Mouse (Mus musculus): ENCODE measurements around the gene 3110082I17Rik. TPM values are rescaled to one million over a fixed set of nuclear protein-coding genes. Genes with fewer than 3 reads are reported as not detected.

The 3110082I17Rik gene
- total and polyA plus RNA-seq, 3 experiments: 16.4 to 48.6 (median 18.8) TPM

GRCm38 (mm10) chr5:139449161-139449791, 11.1 kb downstream of the 3110082I17Rik start:
- 0 out of 2 replicates have a peak, but pooled peaks cover 2% of the 10 kb centered on the region for H3K4me1 ChIP-seq (ENCODE audit: insufficient read depth, low read depth, low read length)
- ATAC-seq (ENCODE audit: extremely low read depth, insufficient number of reproducible peaks, low FRiP score, poor library complexity, severe bottlenecking) (no peak), DNase-seq (ENCODE audit: low spot score) (no peak)

GRCm38 (mm10) chr5:139448025-139448424, 12.3 kb downstream of the 3110082I17Rik start:
- Histone ChIP-seq H3K9me3 (replicated peaks) (no peaks in the 10 kb centered on the region), H3K4me1 (ENCODE audit: insufficient read depth, low read depth, low read length) (0 out of 2 replicates have a peak, but pooled peaks cover 2% of the 10 kb centered on the region), H3K4me3 (ENCODE audit: low read depth, low read length) (no peak overlapping the region), H3K36me3 (replicated peaks) (peaks cover 78% of the 10 kb centered on the region), H3K27me3 (ENCODE audit: insufficient read depth, low read length) (no peaks in the 10 kb centered on the region)
- DNase-seq (ENCODE audit: low spot score): no peak
- no peak for ATAC-seq (ENCODE audit: extremely low read depth, insufficient number of reproducible peaks, low FRiP score, poor library complexity, severe bottlenecking)
- TF ChIP-seq CTCF (IDR thresholded peaks at IDR 0.05; ENCODE audit: low read depth, low read length): no peak
- TF ChIP-seq GATA2 (IDR thresholded peaks at IDR 0.05; ENCODE audit: borderline replicate concordance, low read depth, low read length): no peak
- TF ChIP-seq POLR2AphosphoS5 (IDR thresholded peaks at IDR 0.05; ENCODE audit: insufficient replicate concordance, low read depth, low read length): no peak
- no peak for TF ChIP-seq TAL1 (conservative IDR thresholded peaks at IDR 0.05; ENCODE audit: low read depth, low read length)
- no peak for TF ChIP-seq GATA1 (IDR thresholded peaks at IDR 0.05; ENCODE audit: borderline replicate concordance, low read length)

More at GRCm38 (mm10) chr5:139449161-139449791, 11.1 kb downstream of the 3110082I17Rik start:
- H3K9me3 ChIP-seq (replicated peaks): no peaks in the 10 kb centered on the region
- TF ChIP-seq POLR2AphosphoS5 (IDR thresholded peaks at IDR 0.05; ENCODE audit: insufficient replicate concordance, low read depth, low read length) (no peak), TAL1 (conservative IDR thresholded peaks at IDR 0.05; ENCODE audit: low read depth, low read length) (no peak), GATA1 (IDR thresholded peaks at IDR 0.05; ENCODE audit: borderline replicate concordance, low read length) (no peak), GATA2 (IDR thresholded peaks at IDR 0.05; ENCODE audit: borderline replicate concordance, low read depth, low read length) (no peak), CTCF (IDR thresholded peaks at IDR 0.05; ENCODE audit: low read depth, low read length) (no peak)
- H3K27me3 ChIP-seq (ENCODE audit: insufficient read depth, low read length): no peaks in the 10 kb centered on the region
- H3K36me3 ChIP-seq (replicated peaks): peaks cover 86% of the 10 kb centered on the region
- no peak overlapping the region for H3K4me3 ChIP-seq (ENCODE audit: low read depth, low read length)

GRCm38 (mm10) chr5:139445258-139445657, 15.1 kb downstream of the 3110082I17Rik start:
- Histone ChIP-seq H3K4me3 (ENCODE audit: low read depth, low read length) (no peak overlapping the region), H3K27me3 (ENCODE audit: insufficient read depth, low read length) (no peaks in the 10 kb centered on the region), H3K36me3 (replicated peaks) (peaks cover 81% of the 10 kb centered on the region), H3K9me3 (replicated peaks) (no peaks in the 10 kb centered on the region), H3K4me1 (ENCODE audit: insufficient read depth, low read depth, low read length) (0 out of 2 replicates have a peak, but pooled peaks cover 2% of the 10 kb centered on the region)
- DNase-seq (ENCODE audit: low spot score) (no peak), ATAC-seq (ENCODE audit: extremely low read depth, insufficient number of reproducible peaks, low FRiP score, poor library complexity, severe bottlenecking) (no peak; the same call in 1 of the 2 replicates)
- TF ChIP-seq POLR2AphosphoS5 (IDR thresholded peaks at IDR 0.05; ENCODE audit: insufficient replicate concordance, low read depth, low read length): no peak
- TF ChIP-seq GATA1 (IDR thresholded peaks at IDR 0.05; ENCODE audit: borderline replicate concordance, low read length): no peak
- no peak for TF ChIP-seq GATA2 (IDR thresholded peaks at IDR 0.05; ENCODE audit: borderline replicate concordance, low read depth, low read length)
- no peak for TF ChIP-seq TAL1 (conservative IDR thresholded peaks at IDR 0.05; ENCODE audit: low read depth, low read length)
- no peak for TF ChIP-seq CTCF (IDR thresholded peaks at IDR 0.05; ENCODE audit: low read depth, low read length)

GRCm38 (mm10) chr5:139442962-139443361, 17.4 kb downstream of the 3110082I17Rik start:
- Histone ChIP-seq H3K4me1 (ENCODE audit: insufficient read depth, low read depth, low read length) (no peaks in the 10 kb centered on the region), H3K36me3 (replicated peaks) (peaks cover 81% of the 10 kb centered on the region), H3K9me3 (replicated peaks) (no peaks in the 10 kb centered on the region), H3K4me3 (ENCODE audit: low read depth, low read length) (no peak overlapping the region), H3K27me3 (ENCODE audit: insufficient read depth, low read length) (no peaks in the 10 kb centered on the region)
- TF ChIP-seq GATA2 (IDR thresholded peaks at IDR 0.05; ENCODE audit: borderline replicate concordance, low read depth, low read length) (no peak), TAL1 (conservative IDR thresholded peaks at IDR 0.05; ENCODE audit: low read depth, low read length) (no peak), POLR2AphosphoS5 (IDR thresholded peaks at IDR 0.05; ENCODE audit: insufficient replicate concordance, low read depth, low read length) (no peak), GATA1 (IDR thresholded peaks at IDR 0.05; ENCODE audit: borderline replicate concordance, low read length) (no peak), CTCF (IDR thresholded peaks at IDR 0.05; ENCODE audit: low read depth, low read length) (no peak)
- DNase-seq (ENCODE audit: low spot score) (no peak), ATAC-seq (ENCODE audit: extremely low read depth, insufficient number of reproducible peaks, low FRiP score, poor library complexity, severe bottlenecking) (no peak)

GRCm38 (mm10) chr5:139442428-139442827, 17.9 kb downstream of the 3110082I17Rik start:
- Histone ChIP-seq H3K36me3 (replicated peaks) (peaks cover 80% of the 10 kb centered on the region), H3K27me3 (ENCODE audit: insufficient read depth, low read length) (no peaks in the 10 kb centered on the region), H3K4me3 (ENCODE audit: low read depth, low read length) (no peak overlapping the region), H3K4me1 (ENCODE audit: insufficient read depth, low read depth, low read length) (no peaks in the 10 kb centered on the region), H3K9me3 (replicated peaks) (no peaks in the 10 kb centered on the region)
- ATAC-seq (ENCODE audit: extremely low read depth, insufficient number of reproducible peaks, low FRiP score, poor library complexity, severe bottlenecking): no peak
- TF ChIP-seq GATA2 (IDR thresholded peaks at IDR 0.05; ENCODE audit: borderline replicate concordance, low read depth, low read length) (no peak), TAL1 (conservative IDR thresholded peaks at IDR 0.05; ENCODE audit: low read depth, low read length) (no peak)
- no peak for DNase-seq (ENCODE audit: low spot score)

- ATAC-seq (ENCODE audit: extremely low read depth, insufficient number of reproducible peaks, low FRiP score, poor library complexity, severe bottlenecking) (no peak), DNase-seq (ENCODE audit: low spot score) (no peak)
- Histone ChIP-seq H3K36me3 (replicated peaks) (peaks cover 79% of the 10 kb centered on the region), H3K4me3 (ENCODE audit: low read depth, low read length) (no peak overlapping the region), H3K9me3 (replicated peaks) (no peaks in the 10 kb centered on the region), H3K27me3 (ENCODE audit: insufficient read depth, low read length) (no peaks in the 10 kb centered on the region), H3K4me1 (ENCODE audit: insufficient read depth, low read depth, low read length) (no peaks in the 10 kb centered on the region)
- TF ChIP-seq POLR2AphosphoS5 (IDR thresholded peaks at IDR 0.05; ENCODE audit: insufficient replicate concordance, low read depth, low read length): no peak
These were observed 18.7 kb downstream of the 3110082I17Rik start for GRCm38 (mm10) chr5:139441726-139442018.
